Mouse (Mus musculus) heart, adult 2 months (tissue): ENCODE measurements around the gene Ppp1r1c. TPM values are rescaled to one million over a fixed set of nuclear protein-coding genes. Genes with fewer than 3 reads are reported as not detected.

Experiments
- DNase-seq, 2 experiments: peaks; one replicate each; pipeline ENCODE4 v3.0.0; 2021
- H3K27ac ChIP-seq: fragments of 200-600 bp; 2 replicates; pipeline ENCODE4 v1.8.1; 2022
- H3K27me3 ChIP-seq: fragments of 200-500 bp; 2 replicates; pipeline ENCODE4 v1.6.1; 2012; ENCODE audit warnings: mild to moderate bottlenecking, low read length, inconsistent platforms, mixed read lengths; ENCODE audit not compliant: control insufficient read depth, insufficient read depth
- H3K36me3 ChIP-seq: fragments of 200-500 bp; 2 replicates; pipeline ENCODE4 v1.6.1; 2012; ENCODE audit warnings: low read length, inconsistent platforms; ENCODE audit not compliant: control insufficient read depth, insufficient read depth
- H3K4me1 ChIP-seq: fragments of 200-500 bp; 2 replicates; pipeline ENCODE4 v1.6.1; 2011; ENCODE audit warnings: low read length; ENCODE audit not compliant: control insufficient read depth, insufficient read depth
- H3K4me3 ChIP-seq: fragments of 200-600 bp; 2 replicates; pipeline ENCODE4 v1.8.1; 2022
- H3K79me2 ChIP-seq: fragments of 200-500 bp; replicated peaks from 2 replicates; pipeline ENCODE4 v1.6.1; 2012; ENCODE audit warnings: mild to moderate bottlenecking, inconsistent platforms, low read length, moderate library complexity, mixed read lengths; ENCODE audit not compliant: control insufficient read depth, insufficient read depth
- H3K9ac ChIP-seq: fragments of 200-500 bp; 2 replicates; pipeline ENCODE4 v1.6.1; 2012; ENCODE audit warnings: low read depth, mild to moderate bottlenecking, control low read depth, inconsistent platforms, low read length, mixed read lengths
- CTCF ChIP-seq: fragments of 200-600 bp; IDR thresholded peaks from 2 replicates; pipeline ENCODE4 v1.8.1; 2022; ENCODE audit warnings: antibody characterized with exemption, mild to moderate bottlenecking, moderate library complexity
- EP300 ChIP-seq: fragments of 200-500 bp; IDR thresholded peaks from 2 replicates; pipeline ENCODE4 v1.6.1; 2011; ENCODE audit warnings: low read depth, low read length, control low read depth; ENCODE audit not compliant: insufficient read depth
- POLR2A ChIP-seq: fragments of 200-500 bp; IDR thresholded peaks from 2 replicates; pipeline ENCODE4 v1.6.1; 2011; ENCODE audit warnings: mild to moderate bottlenecking, low read depth, low read length, control low read depth; ENCODE audit not compliant: insufficient read depth
- WGBS: fragments of 180-500 bp; shearing (Covaris S2); methylation state at CpG from one replicate; pipeline ENCODE4 v1.1.7; 2018; 5-methylcytosine and 5-hydroxymethylcytosine counted together
- intact Hi-C: fragments of 180-260 bp; cut with DNase I; formaldehyde crosslinking; loops from one replicate; pipeline ENCODE4 v1.15.1; 2025
- polyA plus RNA-seq: library from polyadenylated mRNA; depleted of rRNA; stranded (reverse); fragments of >200 nt; gene quantifications from 2 replicates; pipeline ENCODE4 v1.2.3, GENCODE M21; 2012
- total RNA-seq, 2 experiments: library from RNA; stranded (reverse); gene quantifications; 2 replicates each; pipeline ENCODE4 v1.2.3; 2021

Gene Ppp1r1c
- total and polyA plus RNA-seq, 3 experiments, result 0.82 TPM; not detected in 2

DNA sequence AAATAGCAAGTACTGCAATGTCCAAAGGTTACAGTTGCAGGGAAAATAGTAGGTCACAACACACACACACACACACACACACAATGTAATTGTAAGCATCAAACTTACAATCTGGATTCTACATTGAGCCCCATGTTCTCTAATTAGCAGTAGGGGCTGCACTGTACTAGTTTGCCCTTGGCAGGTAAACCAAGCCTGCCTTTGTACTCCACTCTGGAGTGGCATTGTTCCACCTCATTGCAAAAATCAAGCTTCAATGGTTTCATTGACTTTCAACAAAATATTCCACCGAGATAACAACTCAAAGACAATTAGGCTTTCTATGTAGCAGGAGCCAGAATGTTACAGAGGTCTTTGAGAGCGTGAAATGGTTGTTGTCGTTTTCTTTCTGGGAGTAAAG lies 62.7 kb downstream of the Ppp1r1c start:
- Histone ChIP-seq H3K4me1 (no peaks in the 10 kb centered on the region; the same call in 1 of the 2 replicates), H3K27ac (no peak overlapping the region), H3K4me3 (no peak overlapping the region), H3K79me2 (no peaks in the 10 kb centered on the region), H3K9ac (no peak overlapping the region), H3K27me3 (no peaks in the 10 kb centered on the region), H3K36me3 (no peaks in the 10 kb centered on the region)
- no peak for TF ChIP-seq CTCF
- no peak for TF ChIP-seq EP300
- WGBS, result 77% methylated on average over 3 of the region's 3 CpGs
- no peak for DNase-seq
- intact Hi-C loops, result loop anchor here (5.0 kb wide), 1 partner anchor 128 kb away; no protein-coding TSS in a partner anchor

GRCm38 (mm10) chr2:79774372-79774771 lies 66.8 kb downstream of the Ppp1r1c start:
- peak; percentile 91 for TF ChIP-seq CTCF
- no peak for TF ChIP-seq POLR2A
- TF ChIP-seq EP300, result no peak
- H3K4me1 ChIP-seq, result no peaks in the 10 kb centered on the region; the same call in 1 of the 2 replicates

GRCm38 (mm10) chr2:79777801-79778200 lies 70.2 kb downstream of the Ppp1r1c start:
- H3K4me1 ChIP-seq, result no peaks in the 10 kb centered on the region; the same call in 1 of the 2 replicates
- TF ChIP-seq CTCF (peak; percentile 39), EP300 (no peak)
- H3K79me2 ChIP-seq, result no peaks in the 10 kb centered on the region
- no peaks in the 10 kb centered on the region for H3K36me3 ChIP-seq
- DNase-seq, result no peak
- H3K27ac ChIP-seq, result no peak overlapping the region
- intact Hi-C loops, result no loop called here
- H3K9ac ChIP-seq, result no peak overlapping the region
- no peak overlapping the region for H3K4me3 ChIP-seq
- no peaks in the 10 kb centered on the region for H3K27me3 ChIP-seq
- 68% methylated on average over 2 of the region's 2 CpGs for whole genome bisulfite sequencing

More at GRCm38 (mm10) chr2:79774372-79774771, 66.8 kb downstream of the Ppp1r1c start:
- intact Hi-C loops, result loop anchor here (2.0 to 5.0 kb wide), 3 partner anchors 132 to 402 kb away; no protein-coding TSS in a partner anchor
- no peak overlapping the region for H3K9ac ChIP-seq
- no peak overlapping the region for H3K27ac ChIP-seq
- no peaks in the 10 kb centered on the region for H3K27me3 ChIP-seq
- no peaks in the 10 kb centered on the region for H3K79me2 ChIP-seq
- no peak overlapping the region for H3K4me3 ChIP-seq
- no peaks in the 10 kb centered on the region for H3K36me3 ChIP-seq
- peak; percentile 56 to 57 for DNase-seq
- 0% methylated on average over 5 of the region's 5 CpGs for WGBS

DNA sequence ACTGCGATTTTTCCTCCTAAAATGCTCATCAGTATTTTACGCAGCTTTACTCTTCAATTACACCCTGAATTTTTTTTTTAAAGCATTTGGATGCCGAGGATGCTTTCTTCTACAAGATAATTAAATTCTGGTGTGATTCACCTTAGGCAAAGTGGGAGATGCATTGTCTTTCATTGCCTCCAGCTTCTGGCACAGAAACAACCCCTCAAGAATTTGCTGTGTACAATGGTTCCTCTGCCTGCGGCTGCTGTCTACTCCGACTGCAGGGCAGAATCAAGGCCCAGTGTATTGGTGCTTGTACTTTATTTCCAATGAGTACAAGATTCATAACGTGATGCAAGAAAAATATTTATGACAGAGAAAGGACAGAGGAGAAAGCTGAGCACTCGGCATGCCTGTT lies 73.2 kb downstream of the Ppp1r1c start:
- Histone ChIP-seq H3K9ac (no peak overlapping the region), H3K27me3 (no peaks in the 10 kb centered on the region), H3K27ac (no peak overlapping the region), H3K4me3 (no peak overlapping the region), H3K4me1 (no peaks in the 10 kb centered on the region), H3K79me2 (no peaks in the 10 kb centered on the region), H3K36me3 (no peaks in the 10 kb centered on the region)
- DNase-seq, result no peak
- WGBS, result 84% methylated on average over 7 of the region's 7 CpGs
- intact Hi-C loops, result no loop called here
- TF ChIP-seq POLR2A (no peak), EP300 (no peak), CTCF (no peak)

DNA sequence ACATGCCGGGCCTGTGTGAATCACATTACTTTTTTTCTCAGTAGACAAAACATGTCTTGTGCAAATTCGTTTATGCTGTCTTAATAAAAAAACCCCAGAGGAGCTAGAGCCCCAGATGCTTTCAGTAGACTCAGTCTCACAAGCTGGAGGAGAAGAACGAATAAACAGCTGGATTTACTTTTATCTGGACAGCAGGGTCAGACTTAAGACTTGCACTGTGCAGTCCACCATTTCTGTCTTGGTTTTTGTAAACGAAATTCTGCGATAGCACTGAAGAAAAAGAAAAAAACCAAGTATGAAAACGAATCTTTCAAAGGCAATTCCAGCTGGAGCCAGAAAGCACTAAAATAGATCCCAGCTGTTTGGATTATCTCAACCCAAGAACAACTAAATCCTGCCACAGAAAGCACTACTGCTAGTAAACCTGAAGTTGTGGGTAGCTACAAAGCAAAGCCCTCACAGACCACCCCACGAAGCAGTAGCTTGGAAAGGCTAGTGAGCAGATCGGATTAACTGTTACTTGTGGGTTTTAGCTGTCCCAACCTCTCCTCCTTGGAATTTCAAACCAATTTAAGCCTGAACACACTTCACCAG lies 78.1 kb downstream of the Ppp1r1c start:
- no peak for DNase-seq
- no peaks in the 10 kb centered on the region for H3K4me1 ChIP-seq
- intact Hi-C loops, result no loop called here
- H3K79me2 ChIP-seq, result no peaks in the 10 kb centered on the region
- 48% methylated on average over 8 of the region's 8 CpGs for WGBS
- H3K27me3 ChIP-seq, result no peaks in the 10 kb centered on the region
- no peaks in the 10 kb centered on the region for H3K36me3 ChIP-seq
- peak overlapping the region; percentile 41 for H3K27ac ChIP-seq
- H3K9ac ChIP-seq, result no peak overlapping the region
- TF ChIP-seq EP300 (no peak), POLR2A (no peak), CTCF (no peak)
- no peak overlapping the region for H3K4me3 ChIP-seq

DNA sequence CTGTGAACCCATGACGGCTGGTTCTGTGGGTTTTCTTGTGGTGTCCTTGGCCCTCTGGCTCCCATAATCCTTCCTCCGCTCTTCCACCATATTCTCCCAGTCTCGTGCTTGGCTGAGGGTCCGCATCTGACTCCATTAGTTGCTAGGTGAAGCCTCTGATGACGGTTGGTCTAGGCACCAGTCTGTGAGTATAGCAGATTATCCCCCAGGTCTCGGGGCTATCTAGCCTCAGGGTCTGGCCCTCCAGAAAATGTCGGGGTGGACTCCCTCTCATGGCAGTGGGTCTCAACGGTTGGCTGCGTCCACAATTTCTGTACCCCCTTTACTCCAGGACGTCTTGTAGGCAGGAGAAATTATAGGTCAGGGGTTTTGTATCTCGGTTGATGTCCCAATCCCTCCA lies 78.9 kb downstream of the Ppp1r1c start:
- intact Hi-C loops, result no loop called here
- H3K36me3 ChIP-seq, result no peaks in the 10 kb centered on the region
- TF ChIP-seq EP300, result no peak
- TF ChIP-seq POLR2A, result no peak
- TF ChIP-seq CTCF, result no peak
- H3K4me1 ChIP-seq, result no peaks in the 10 kb centered on the region
- no peak for DNase-seq
- no peaks in the 10 kb centered on the region for H3K79me2 ChIP-seq
- H3K27ac ChIP-seq, result no peak overlapping the region
- H3K4me3 ChIP-seq, result no peak overlapping the region
- 89% methylated on average over 11 of the region's 11 CpGs for WGBS
- no peaks in the 10 kb centered on the region for H3K27me3 ChIP-seq
- H3K9ac ChIP-seq, result no peak overlapping the region
